Mouse (Mus musculus) hindbrain, embryonic 12.5 days (tissue): ENCODE results near the gene Cfap61. TPM values are rescaled to one million over a fixed set of nuclear protein-coding genes. Genes with fewer than 3 reads are reported as not detected.
"Not testable (repeated sequence)": the region's sequence is repeated elsewhere in the genome, so short reads cannot be mapped to it uniquely, and the experiment has no call there.

Experiments
- ATAC-seq: fragments of 200-750 bp; cut with Nextera tagmentation; 2 replicates; pipeline ENCODE4 v1.8.0; 2017; ENCODE audit warnings: moderate TSS enrichment; ENCODE audit not compliant: low FRiP score
- H3K27ac ChIP-seq: fragments of 300-500 bp; sonication (generic); 2 replicates; pipeline ENCODE4 v1.5.1; 2016; ENCODE audit warnings: mild to moderate bottlenecking
- H3K27me3 ChIP-seq: fragments of 300-500 bp; sonication (generic); 2 replicates; pipeline ENCODE4 v1.6.1; 2016; ENCODE audit warnings: mild to moderate bottlenecking
- H3K36me3 ChIP-seq: fragments of 300-500 bp; sonication (generic); 2 replicates; pipeline ENCODE4 v1.6.1; 2016; ENCODE audit warnings: mild to moderate bottlenecking
- H3K4me1 ChIP-seq: fragments of 300-500 bp; sonication (generic); 2 replicates; pipeline ENCODE4 v1.6.1; 2016
- H3K4me2 ChIP-seq: fragments of 300-500 bp; sonication (generic); replicated peaks from 2 replicates; pipeline ENCODE4 v1.6.1; 2016; ENCODE audit warnings: mild to moderate bottlenecking
- H3K4me3 ChIP-seq: fragments of 300-500 bp; sonication (generic); 2 replicates; pipeline ENCODE4 v1.5.1; 2016; ENCODE audit warnings: mild to moderate bottlenecking
- H3K9ac ChIP-seq: fragments of 300-500 bp; sonication (generic); 2 replicates; pipeline ENCODE4 v1.6.1; 2016; ENCODE audit warnings: mild to moderate bottlenecking, moderate library complexity
- H3K9me3 ChIP-seq: fragments of 300-500 bp; sonication (generic); replicated peaks from 2 replicates; pipeline ENCODE4 v1.6.1; 2016; ENCODE audit warnings: mild to moderate bottlenecking
- WGBS: fragments of 180-500 bp; shearing (Covaris S2); methylation state at CpG from one replicate; pipeline ENCODE4 v1.1.7; 2016; 5-methylcytosine and 5-hydroxymethylcytosine counted together
- polyA plus RNA-seq: library from polyadenylated mRNA; unstranded; fragments of >200 nt; fragmentation: Nextera tagmentation; extraction: Ambion mirVana; gene quantifications from 2 replicates; pipeline ENCODE4 v1.2.1, GENCODE M21; 2016

Gene Cfap61
- polyA plus RNA-seq = 3.0 and 3.6 TPM in 2 replicates

- Histone ChIP-seq H3K9me3 (no peaks in the 10 kb centered on the region), H3K36me3 (peaks cover 29% of the 10 kb centered on the region), H3K27ac (no peak within 1 kb of the TSS), H3K27me3 (no peaks in the 10 kb centered on the region), H3K4me2 (peak within 1 kb of the TSS; percentile 92), H3K4me3 (peak within 1 kb of the TSS; percentile 92), H3K4me1 (peaks cover 9% of the 10 kb centered on the region), H3K9ac (peak within 1 kb of the TSS; percentile 67)
- peak; percentile 99 for ATAC-seq
- WGBS = under 1% methylated on average over 61 of the region's 61 CpGs
Observed at GRCm38 (mm10) chr2:145934339-145935231, at the start of gene Cfap61, which contains the start of gene Crnkl1. Cfap61 (plus strand) TSS chr2:145934784. Crnkl1 (minus strand) TSS chr2:145935014.

- Histone ChIP-seq H3K4me3 (no peak overlapping the region), H3K27ac (peak overlapping the region; percentile 70; the same call in 1 of the 2 replicates), H3K4me2 (no peak overlapping the region), H3K27me3 (no peaks in the 10 kb centered on the region), H3K9ac (no peak overlapping the region), H3K36me3 (peaks cover 16% of the 10 kb centered on the region), H3K4me1 (peaks cover 5% of the 10 kb centered on the region; the same call in 1 of the 2 replicates), H3K9me3 (no peaks in the 10 kb centered on the region)
- no peak for ATAC-seq
- 68% methylated on average over 14 of the region's 14 CpGs for WGBS
Observed at GRCm38 (mm10) chr2:145884913-145885785, 49.4 kb upstream of the Cfap61 start.

- ATAC-seq = no peak
- H3K9ac ChIP-seq = no peak overlapping the region
- H3K36me3 ChIP-seq = peaks cover 12% of the 10 kb centered on the region
- no peaks in the 10 kb centered on the region for H3K27me3 ChIP-seq
- 72% methylated on average over 14 of the region's 14 CpGs for WGBS
- no peaks in the 10 kb centered on the region for H3K9me3 ChIP-seq
- no peak overlapping the region for H3K4me2 ChIP-seq
- H3K4me1 ChIP-seq = peaks cover 5% of the 10 kb centered on the region; the same call in 1 of the 2 replicates
- H3K4me3 ChIP-seq = no peak overlapping the region
- no peak overlapping the region; the same call in 1 of the 2 replicates for H3K27ac ChIP-seq
Observed at GRCm38 (mm10) chr2:145887937-145888765, 46.4 kb upstream of the Cfap61 start.

- ATAC-seq = no peak
- WGBS = 59% methylated on average over 6 of the region's 6 CpGs
- no peaks in the 10 kb centered on the region for H3K9me3 ChIP-seq
- H3K4me3 ChIP-seq = no peak overlapping the region
- peaks cover 4% of the 10 kb centered on the region; the same call in 1 of the 2 replicates for H3K4me1 ChIP-seq
- H3K36me3 ChIP-seq = peaks cover 12% of the 10 kb centered on the region
- H3K27ac ChIP-seq = peak overlapping the region; percentile 66; the same call in 1 of the 2 replicates
- no peaks in the 10 kb centered on the region for H3K27me3 ChIP-seq
- H3K9ac ChIP-seq = no peak overlapping the region
- no peak overlapping the region for H3K4me2 ChIP-seq
Observed at GRCm38 (mm10) chr2:145888766-145889480, 45.7 kb upstream of the Cfap61 start.

GRCm38 (mm10) chr2:145890571-145890970 is 44.0 kb upstream of the Cfap61 start:
- no peaks in the 10 kb centered on the region for H3K9me3 ChIP-seq
- H3K27me3 ChIP-seq = no peaks in the 10 kb centered on the region
- no peak overlapping the region for H3K4me2 ChIP-seq
- no peak for ATAC-seq
- no peak overlapping the region for H3K27ac ChIP-seq
- H3K4me3 ChIP-seq = no peak overlapping the region
- H3K36me3 ChIP-seq = peaks cover 8% of the 10 kb centered on the region
- H3K4me1 ChIP-seq = no peaks in the 10 kb centered on the region
- H3K9ac ChIP-seq = no peak overlapping the region
- WGBS = 98% methylated on average over 2 of the region's 2 CpGs

GRCm38 (mm10) chr2:145893756-145894155 is 40.8 kb upstream of the Cfap61 start:
- Histone ChIP-seq H3K4me3 (no peak overlapping the region), H3K36me3 (no peaks in the 10 kb centered on the region), H3K27ac (no peak overlapping the region), H3K4me1 (no peaks in the 10 kb centered on the region), H3K9me3 (no peaks in the 10 kb centered on the region), H3K9ac (no peak overlapping the region), H3K27me3 (no peaks in the 10 kb centered on the region), H3K4me2 (no peak overlapping the region)
- no peak for ATAC-seq
- WGBS = over 99% methylated on average over 6 of the region's 6 CpGs

- 79% methylated on average over 9 of the region's 9 CpGs for WGBS
Observed at GRCm38 (mm10) chr2:145898106-145898505, 36.5 kb upstream of the Cfap61 start.

GRCm38 (mm10) chr2:145900318-145900717 is 34.3 kb upstream of the Cfap61 start:
- H3K36me3 ChIP-seq, ATAC-seq, H3K27ac ChIP-seq, H3K27me3 ChIP-seq, H3K9ac ChIP-seq, H3K9me3 ChIP-seq, H3K4me2 ChIP-seq, H3K4me3 ChIP-seq: not testable (repeated sequence)
- WGBS = 77% methylated on average over 6 of the region's 8 CpGs
- H3K4me1 ChIP-seq = peaks cover 16% of the 10 kb centered on the region

More at GRCm38 (mm10) chr2:145898106-145898505, 36.5 kb upstream of the Cfap61 start:
- Histone ChIP-seq H3K4me1 (peaks cover 3% of the 10 kb centered on the region; the same call in 1 of the 2 replicates), H3K27ac (no peak overlapping the region), H3K36me3 (no peaks in the 10 kb centered on the region), H3K4me2 (no peak overlapping the region), H3K9me3 (no peaks in the 10 kb centered on the region), H3K9ac (no peak overlapping the region), H3K4me3 (no peak overlapping the region), H3K27me3 (no peaks in the 10 kb centered on the region)
- ATAC-seq = no peak

- Histone ChIP-seq H3K9ac (no peak within 1 kb of the TSS), H3K9me3 (no peaks in the 10 kb centered on the region), H3K4me1 (peaks cover 16% of the 10 kb centered on the region), H3K4me2 (peak within 1 kb of the TSS; percentile 63), H3K27me3 (no peaks in the 10 kb centered on the region), H3K36me3 (0 out of 2 replicates have a peak, but pooled peaks cover under 1% of the 10 kb centered on the region), H3K27ac (no peak within 1 kb of the TSS), H3K4me3 (peak within 1 kb of the TSS; percentile 99)
- no peak for ATAC-seq
- 88% methylated on average over 6 of the region's 6 CpGs for WGBS
Observed at GRCm38 (mm10) chr2:145901861-145902260, 32.7 kb upstream of the Cfap61 start, which contains the start of gene Naa20. Naa20 (plus strand) TSS chr2:145902099.

GRCm38 (mm10) chr2:145903061-145903901 is 31.3 kb upstream of the Cfap61 start:
- peak; percentile 97 for ATAC-seq
- Histone ChIP-seq H3K9me3 (no peaks in the 10 kb centered on the region), H3K36me3 (0 out of 2 replicates have a peak, but pooled peaks cover 8% of the 10 kb centered on the region), H3K4me3 (peak overlapping the region; percentile 99), H3K9ac (peak overlapping the region; percentile 93), H3K27ac (peak overlapping the region; percentile 85), H3K4me1 (peaks cover 16% of the 10 kb centered on the region), H3K4me2 (peak overlapping the region; percentile 63), H3K27me3 (no peaks in the 10 kb centered on the region)
- 0% methylated on average over 67 of the region's 68 CpGs for WGBS
